Mouse (Mus musculus): ENCODE data around the gene Shq1. TPM values are rescaled to one million over a fixed set of nuclear protein-coding genes. Genes with fewer than 3 reads are reported as not detected.

Gene Shq1
- 1.5 and 1.8 TPM in 2 replicates for polyA plus RNA-seq (2012; rRNA removed)

DNA sequence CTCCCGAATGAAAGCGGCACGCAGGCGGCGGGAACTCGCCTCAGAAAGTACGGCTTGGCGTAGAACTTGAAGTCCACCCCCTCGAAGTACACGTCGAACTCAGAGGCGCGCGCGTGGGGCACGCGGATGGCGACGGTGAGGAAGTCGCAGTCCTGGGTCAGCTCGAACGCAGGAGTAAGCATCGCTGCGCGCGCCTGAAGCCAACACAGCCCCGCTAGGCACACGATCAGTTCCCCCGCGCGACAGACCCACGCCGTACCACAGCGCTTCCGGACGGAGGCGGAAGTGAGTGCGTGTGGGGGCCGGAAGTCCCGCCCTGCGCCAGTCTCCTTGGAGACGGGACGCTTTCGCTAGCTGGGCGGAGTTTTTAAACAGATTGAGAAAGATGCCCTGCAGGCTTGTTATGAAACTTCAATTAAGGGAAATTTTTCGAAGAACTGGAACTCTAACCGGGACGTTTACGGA is at the start of gene Shq1:
Gene Shq1 (minus strand): TSS at position 278 of the 465 bp plus-strand sequence.

DNA sequence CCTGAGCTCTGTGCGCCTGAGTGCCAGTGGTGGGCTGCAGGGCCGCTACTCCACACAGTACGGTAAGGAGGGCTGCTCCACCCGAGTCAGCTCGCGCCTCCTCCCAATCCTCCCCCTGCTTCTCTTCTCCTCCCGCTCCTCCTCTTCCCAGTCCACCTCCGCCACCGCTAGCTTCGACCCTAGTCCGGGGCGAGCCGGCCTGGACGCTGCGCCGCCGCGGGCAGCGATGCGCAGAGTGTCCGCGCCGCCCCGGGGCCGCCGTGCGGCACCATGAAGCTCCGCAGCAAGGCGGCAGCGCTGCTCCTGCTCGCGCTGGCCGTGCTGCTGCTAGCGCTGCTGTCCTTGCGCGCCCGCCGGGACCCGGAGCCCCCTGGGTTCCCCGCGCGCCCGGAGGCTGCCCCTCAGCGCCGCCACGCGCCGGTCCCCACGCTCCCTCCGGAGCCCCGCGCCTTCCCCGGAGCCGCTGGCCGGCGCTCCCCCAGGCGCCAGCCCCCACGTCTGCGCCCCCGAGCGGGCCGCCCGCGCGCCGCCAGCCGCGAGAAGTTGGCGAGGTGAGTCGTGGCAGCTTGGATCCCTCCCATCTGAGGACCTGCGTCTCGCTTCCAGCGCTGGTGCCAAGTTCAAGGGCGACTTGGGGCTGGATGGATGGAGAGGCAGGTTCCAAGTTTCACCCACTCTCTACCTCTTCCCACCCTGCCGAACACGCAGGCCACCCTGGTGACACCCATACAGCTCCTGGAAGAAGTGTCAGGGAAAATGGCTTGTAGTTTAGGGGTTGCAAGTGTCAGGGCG is 33.8 kb upstream of the Shq1 start, which contains the start of gene Gxylt2:
Gene Gxylt2 (plus strand): TSS at position 161 of the 792 bp plus-strand sequence.

Other genes with a start within 250 kb of the Shq1 start
- gene Gxylt2, start 33.6 kb upstream of the Shq1 start, polyA plus RNA-seq (2012; rRNA removed): 0.84 and 1.00 TPM in 2 replicates
- 2.7 and 4.0 TPM in 2 replicates for gene Ppp4r2, start 162.5 kb upstream of the Shq1 start, polyA plus RNA-seq (2012; rRNA removed)